Mouse (Mus musculus) stomach, postnatal 0 days (tissue): ENCODE data around the gene Wipf2.

Experiments
- CTCF ChIP-seq: IDR thresholded peaks from 2 replicates; pipeline ENCODE4 v1.5.1; 2016; ENCODE audit warnings: antibody characterized with exemption, low read depth, mild to moderate bottlenecking, moderate library complexity
- EP300 ChIP-seq: optimal IDR thresholded peaks from 2 replicates; pipeline ENCODE3; 2016; ENCODE audit warnings: antibody characterized with exemption

DNA sequence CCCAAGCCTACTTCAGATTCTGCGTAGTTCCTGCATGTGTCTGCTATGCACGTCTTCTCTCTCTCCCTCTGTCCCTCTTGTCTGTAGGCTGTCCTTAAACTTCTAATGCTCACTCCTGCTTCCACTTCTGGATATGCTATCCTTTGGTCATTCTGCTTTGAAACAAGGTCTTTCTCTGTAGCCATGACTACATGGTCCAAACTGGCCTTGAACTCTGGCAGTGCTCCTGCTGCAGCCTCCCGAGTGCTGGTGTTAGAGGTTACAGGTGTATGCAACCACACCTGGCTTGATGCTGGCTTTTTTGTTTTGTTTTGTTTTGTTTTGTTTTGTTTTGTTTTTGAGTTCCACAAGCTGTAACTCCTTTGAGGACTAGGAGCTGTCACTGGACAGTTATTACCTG is 70.9 kb downstream of the Wipf2 start:
- TF ChIP-seq EP300 (no peak), CTCF (no peak)
